Mouse (Mus musculus): Measurements from ENCODE around the gene Grin2a. TPM values are rescaled to one million over a fixed set of nuclear protein-coding genes. Genes with fewer than 3 reads are reported as not detected.

Grin2a gene
- total and polyA plus RNA-seq, 2 experiments, result not detected

DNA sequence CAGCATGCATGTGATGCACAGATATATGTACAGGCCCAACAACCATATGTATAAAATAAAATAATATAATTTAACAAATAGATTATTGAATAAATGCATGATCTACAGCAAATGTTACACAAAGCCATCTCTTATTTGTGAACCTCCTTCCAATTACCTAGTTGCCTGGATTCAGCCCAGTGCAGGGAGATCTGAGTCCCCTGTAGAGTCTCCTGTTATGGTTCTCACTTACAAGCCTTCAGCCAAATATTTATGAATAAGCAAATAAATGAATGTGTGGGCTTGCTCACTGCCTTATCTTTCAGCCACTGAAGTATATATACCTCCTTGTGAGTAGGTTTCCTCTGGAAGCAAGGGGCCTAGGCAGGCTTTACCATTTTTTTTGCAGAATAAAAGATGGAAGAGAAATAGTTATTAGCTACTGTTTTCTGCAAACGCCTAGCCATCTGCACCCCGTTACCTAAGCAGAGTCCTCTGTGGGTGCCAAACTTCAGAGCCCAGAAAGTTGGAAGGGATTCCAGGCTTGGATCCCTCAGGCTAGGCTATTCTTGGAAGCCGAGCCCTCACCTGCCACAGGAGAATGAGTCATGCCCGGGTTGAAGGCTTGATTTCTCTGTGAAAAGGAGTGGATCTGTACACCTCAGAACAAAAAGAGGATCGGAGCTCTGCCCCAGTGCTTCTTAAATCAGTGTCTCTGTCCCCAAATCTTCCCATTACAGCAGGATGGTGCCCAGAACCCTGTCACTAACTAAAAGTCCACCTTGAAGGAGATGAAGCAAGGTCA, 92.5 kb downstream of the Grin2a start:
- TF ChIP-seq CTCF (IDR thresholded peaks at IDR 0.05; ENCODE audit: low read depth, low read length), result no peak
- TF ChIP-seq POLR2A (IDR thresholded peaks at IDR 0.05; ENCODE audit: extremely low read depth, insufficient read depth, low read length), result no peak
- Histone ChIP-seq H3K9ac (ENCODE audit: low read depth, low read length) (no peak overlapping the region), H3K4me3 (ENCODE audit: insufficient read depth, low read depth, low read length) (no peak overlapping the region), H3K4me1 (ENCODE audit: control insufficient read depth, insufficient read depth, low read length) (no peaks in the 10 kb centered on the region), H3K79me2 (ENCODE audit: control insufficient read depth, insufficient read depth, low read length) (no peaks in the 10 kb centered on the region), H3K27me3 (ENCODE audit: control insufficient read depth, insufficient read depth, low read length) (no peaks in the 10 kb centered on the region), H3K27ac (replicated peaks; ENCODE audit: insufficient read depth, low read depth, low read length) (no peak overlapping the region), H3K36me3 (ENCODE audit: control insufficient read depth, insufficient read depth, low read length) (no peaks in the 10 kb centered on the region)
- 77% methylated on average over 5 of the region's 5 CpGs for WGBS
- no peak for DNase-seq (ENCODE audit: extremely low read depth, low read depth, low spot score)

DNA sequence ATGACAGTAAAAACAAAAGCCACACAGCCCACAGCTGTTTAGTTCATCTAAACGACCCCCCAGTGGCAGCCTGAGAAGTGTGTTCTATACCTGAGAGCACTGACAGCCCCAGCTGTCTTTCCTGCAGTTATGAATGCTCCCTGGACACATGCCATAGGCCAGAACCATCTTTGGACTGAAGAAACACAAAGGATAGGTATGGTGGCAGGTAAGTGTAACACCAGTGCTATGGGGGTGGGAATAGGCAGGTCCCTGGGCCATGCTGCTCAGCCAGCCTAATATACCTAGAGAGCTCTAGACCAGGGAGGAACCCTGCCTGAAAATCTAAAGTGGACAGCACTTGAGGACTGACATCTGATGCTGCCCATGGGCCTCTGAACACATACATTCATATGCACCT, 93.9 kb downstream of the Grin2a start:
- Histone ChIP-seq H3K79me2 (ENCODE audit: control insufficient read depth, insufficient read depth, low read length) (no peaks in the 10 kb centered on the region), H3K27me3 (ENCODE audit: control insufficient read depth, insufficient read depth, low read length) (no peaks in the 10 kb centered on the region), H3K36me3 (ENCODE audit: control insufficient read depth, insufficient read depth, low read length) (no peaks in the 10 kb centered on the region), H3K4me1 (ENCODE audit: control insufficient read depth, insufficient read depth, low read length) (no peaks in the 10 kb centered on the region), H3K27ac (replicated peaks; ENCODE audit: insufficient read depth, low read depth, low read length) (no peak overlapping the region), H3K4me3 (ENCODE audit: insufficient read depth, low read depth, low read length) (no peak overlapping the region), H3K9ac (ENCODE audit: low read depth, low read length) (no peak overlapping the region)
- 38% methylated on average over 1 of the region's 1 CpGs for WGBS
- no peak for DNase-seq (ENCODE audit: extremely low read depth, low read depth, low spot score)
- TF ChIP-seq CTCF (IDR thresholded peaks at IDR 0.05; ENCODE audit: low read depth, low read length), result no peak
- no peak for TF ChIP-seq POLR2A (IDR thresholded peaks at IDR 0.05; ENCODE audit: extremely low read depth, insufficient read depth, low read length)

DNA sequence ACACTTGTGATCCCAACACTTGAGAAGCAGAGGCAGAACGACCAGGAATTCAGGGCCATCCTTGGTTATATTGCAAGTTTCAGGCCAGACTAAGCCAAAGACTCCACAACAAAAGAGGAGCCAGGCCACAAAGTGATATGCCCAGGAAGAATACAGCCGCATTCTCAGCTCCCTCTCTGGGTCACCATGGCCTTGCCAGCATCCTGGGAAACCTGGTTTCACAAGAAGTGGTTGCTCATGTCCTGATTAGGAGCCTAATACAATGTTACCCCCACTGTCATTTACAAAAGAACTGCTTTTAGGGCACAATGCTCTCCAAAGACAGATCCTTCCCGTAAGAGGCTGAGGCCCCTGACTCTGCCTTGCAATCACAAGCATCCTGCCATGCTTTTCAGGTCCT, 94.4 kb downstream of the Grin2a start:
- no peaks in the 10 kb centered on the region for H3K36me3 ChIP-seq (ENCODE audit: control insufficient read depth, insufficient read depth, low read length)
- 73% methylated on average over 3 of the region's 3 CpGs for WGBS
- no peak overlapping the region for H3K9ac ChIP-seq (ENCODE audit: low read depth, low read length)
- H3K27me3 ChIP-seq (ENCODE audit: control insufficient read depth, insufficient read depth, low read length), result no peaks in the 10 kb centered on the region
- H3K4me1 ChIP-seq (ENCODE audit: control insufficient read depth, insufficient read depth, low read length), result no peaks in the 10 kb centered on the region
- TF ChIP-seq POLR2A (IDR thresholded peaks at IDR 0.05; ENCODE audit: extremely low read depth, insufficient read depth, low read length), result no peak
- H3K79me2 ChIP-seq (ENCODE audit: control insufficient read depth, insufficient read depth, low read length), result no peaks in the 10 kb centered on the region
- H3K4me3 ChIP-seq (ENCODE audit: insufficient read depth, low read depth, low read length), result no peak overlapping the region
- H3K27ac ChIP-seq (replicated peaks; ENCODE audit: insufficient read depth, low read depth, low read length), result no peak overlapping the region
- DNase-seq (ENCODE audit: extremely low read depth, low read depth, low spot score), result no peak

DNA sequence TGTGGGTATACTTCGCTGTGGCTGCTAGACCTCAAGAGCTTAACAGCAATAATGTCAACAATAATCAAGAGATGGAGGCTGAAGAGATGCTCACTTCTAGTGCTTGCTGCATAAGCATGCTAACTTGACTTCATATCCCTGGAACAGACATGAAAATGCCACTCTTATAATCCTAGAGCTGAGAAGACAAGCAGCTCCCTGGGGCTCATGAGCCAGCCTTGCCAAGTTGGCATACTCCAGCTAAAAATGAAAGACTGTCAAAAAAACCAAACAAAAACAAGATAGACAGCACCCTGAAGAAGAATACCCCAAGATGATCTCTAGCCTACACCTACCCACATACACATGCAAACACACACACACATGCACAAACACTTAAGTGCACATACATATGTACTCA, 95.2 kb downstream of the Grin2a start:
- Histone ChIP-seq H3K27me3 (ENCODE audit: control insufficient read depth, insufficient read depth, low read length) (no peaks in the 10 kb centered on the region), H3K9ac (ENCODE audit: low read depth, low read length) (no peak overlapping the region), H3K79me2 (ENCODE audit: control insufficient read depth, insufficient read depth, low read length) (no peaks in the 10 kb centered on the region), H3K4me3 (ENCODE audit: insufficient read depth, low read depth, low read length) (no peak overlapping the region), H3K36me3 (ENCODE audit: control insufficient read depth, insufficient read depth, low read length) (no peaks in the 10 kb centered on the region), H3K4me1 (ENCODE audit: control insufficient read depth, insufficient read depth, low read length) (no peaks in the 10 kb centered on the region), H3K27ac (replicated peaks; ENCODE audit: insufficient read depth, low read depth, low read length) (no peak overlapping the region)
- DNase-seq (ENCODE audit: extremely low read depth, low read depth, low spot score), result no peak
- TF ChIP-seq POLR2A (IDR thresholded peaks at IDR 0.05; ENCODE audit: extremely low read depth, insufficient read depth, low read length) (no peak), CTCF (IDR thresholded peaks at IDR 0.05; ENCODE audit: low read depth, low read length) (no peak)
- 89% methylated on average over 1 of the region's 1 CpGs for WGBS

DNA sequence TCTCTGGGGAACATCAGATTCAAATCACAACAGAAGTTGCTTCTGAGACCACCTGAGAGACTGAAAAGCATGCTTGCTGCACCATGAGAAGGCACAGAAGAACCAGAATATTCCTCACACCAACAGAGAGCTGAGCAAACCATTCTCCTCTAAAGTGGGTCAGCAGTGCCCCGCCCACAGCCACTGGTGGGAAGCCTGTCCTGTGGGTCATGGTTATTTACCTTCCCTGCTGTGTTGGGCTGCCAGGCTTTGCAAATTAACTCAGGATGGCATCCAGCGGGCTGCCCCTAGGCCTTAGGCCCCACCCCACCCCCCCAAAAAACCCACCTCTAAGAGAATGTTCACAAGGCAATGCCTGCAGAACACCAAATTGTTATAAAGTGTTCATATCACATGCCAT, 96.2 kb downstream of the Grin2a start:
- DNase-seq (ENCODE audit: extremely low read depth, low read depth, low spot score), result no peak
- no peak overlapping the region for H3K9ac ChIP-seq (ENCODE audit: low read depth, low read length)
- H3K79me2 ChIP-seq (ENCODE audit: control insufficient read depth, insufficient read depth, low read length), result no peaks in the 10 kb centered on the region
- no peak overlapping the region for H3K4me3 ChIP-seq (ENCODE audit: insufficient read depth, low read depth, low read length)
- TF ChIP-seq POLR2A (IDR thresholded peaks at IDR 0.05; ENCODE audit: extremely low read depth, insufficient read depth, low read length) (no peak), CTCF (IDR thresholded peaks at IDR 0.05; ENCODE audit: low read depth, low read length) (no peak)
- H3K27me3 ChIP-seq (ENCODE audit: control insufficient read depth, insufficient read depth, low read length), result no peaks in the 10 kb centered on the region
- no peaks in the 10 kb centered on the region for H3K36me3 ChIP-seq (ENCODE audit: control insufficient read depth, insufficient read depth, low read length)
- 72% methylated on average over 2 of the region's 2 CpGs for WGBS
- no peaks in the 10 kb centered on the region for H3K4me1 ChIP-seq (ENCODE audit: control insufficient read depth, insufficient read depth, low read length)
- no peak overlapping the region for H3K27ac ChIP-seq (replicated peaks; ENCODE audit: insufficient read depth, low read depth, low read length)

DNA sequence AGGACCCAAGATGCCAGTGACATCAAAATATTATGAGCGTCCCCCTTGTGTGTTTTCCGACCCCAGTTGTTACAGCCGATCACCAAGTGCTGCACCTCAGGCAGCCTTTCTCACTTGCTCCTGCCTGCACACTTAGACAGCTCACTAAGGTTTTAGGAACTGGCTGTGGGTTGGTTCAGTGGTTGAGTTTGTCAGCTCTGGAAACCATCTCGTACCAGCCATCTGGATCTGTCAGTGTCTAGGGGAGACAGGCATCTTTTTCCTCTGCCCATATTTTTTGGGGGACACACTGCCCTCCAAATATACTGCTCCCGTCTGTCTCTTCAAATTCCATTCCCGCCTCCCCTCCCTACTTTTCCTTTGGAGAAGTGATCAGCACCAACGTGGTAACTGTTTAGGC, 99.8 kb downstream of the Grin2a start:
- Histone ChIP-seq H3K4me1 (ENCODE audit: control insufficient read depth, insufficient read depth, low read length) (no peaks in the 10 kb centered on the region), H3K27ac (replicated peaks; ENCODE audit: insufficient read depth, low read depth, low read length) (no peak overlapping the region), H3K79me2 (ENCODE audit: control insufficient read depth, insufficient read depth, low read length) (no peaks in the 10 kb centered on the region), H3K36me3 (ENCODE audit: control insufficient read depth, insufficient read depth, low read length) (no peaks in the 10 kb centered on the region), H3K27me3 (ENCODE audit: control insufficient read depth, insufficient read depth, low read length) (no peaks in the 10 kb centered on the region), H3K9ac (ENCODE audit: low read depth, low read length) (no peak overlapping the region), H3K4me3 (ENCODE audit: insufficient read depth, low read depth, low read length) (no peak overlapping the region)
- WGBS, result 74% methylated on average over 7 of the region's 7 CpGs
- DNase-seq (ENCODE audit: extremely low read depth, low read depth, low spot score), result no peak
- no peak for TF ChIP-seq POLR2A (IDR thresholded peaks at IDR 0.05; ENCODE audit: extremely low read depth, insufficient read depth, low read length)
- TF ChIP-seq CTCF (IDR thresholded peaks at IDR 0.05; ENCODE audit: low read depth, low read length), result no peak

Data from liver, adult 2 months (tissue).